Mouse (Mus musculus) inflammation-experienced regulatory T-cells, adult 6 months (primary cell): Measurements from ENCODE around the gene Tusc1. TPM values are rescaled to one million over a fixed set of nuclear protein-coding genes. Genes with fewer than 3 reads are reported as not detected.
A peak's percentile ranks its signal among the peaks of the same experiment; 100 is the strongest.

ENCODE experiments used
- ATAC-seq: one replicate; pipeline ENCODE4 v1.8.0; 2017
- polyA plus RNA-seq, 3 experiments: library from polyadenylated mRNA; unstranded; fragments of 100-300 nt; shearing (Covaris generic); gene quantifications; one replicate each; pipeline ENCODE4 v1.2.1; 2017

The Tusc1 gene
- polyA plus RNA-seq: under 1 TPM in 1 of 3 experiments, not detected in 2; 0.32 TPM

DNA sequence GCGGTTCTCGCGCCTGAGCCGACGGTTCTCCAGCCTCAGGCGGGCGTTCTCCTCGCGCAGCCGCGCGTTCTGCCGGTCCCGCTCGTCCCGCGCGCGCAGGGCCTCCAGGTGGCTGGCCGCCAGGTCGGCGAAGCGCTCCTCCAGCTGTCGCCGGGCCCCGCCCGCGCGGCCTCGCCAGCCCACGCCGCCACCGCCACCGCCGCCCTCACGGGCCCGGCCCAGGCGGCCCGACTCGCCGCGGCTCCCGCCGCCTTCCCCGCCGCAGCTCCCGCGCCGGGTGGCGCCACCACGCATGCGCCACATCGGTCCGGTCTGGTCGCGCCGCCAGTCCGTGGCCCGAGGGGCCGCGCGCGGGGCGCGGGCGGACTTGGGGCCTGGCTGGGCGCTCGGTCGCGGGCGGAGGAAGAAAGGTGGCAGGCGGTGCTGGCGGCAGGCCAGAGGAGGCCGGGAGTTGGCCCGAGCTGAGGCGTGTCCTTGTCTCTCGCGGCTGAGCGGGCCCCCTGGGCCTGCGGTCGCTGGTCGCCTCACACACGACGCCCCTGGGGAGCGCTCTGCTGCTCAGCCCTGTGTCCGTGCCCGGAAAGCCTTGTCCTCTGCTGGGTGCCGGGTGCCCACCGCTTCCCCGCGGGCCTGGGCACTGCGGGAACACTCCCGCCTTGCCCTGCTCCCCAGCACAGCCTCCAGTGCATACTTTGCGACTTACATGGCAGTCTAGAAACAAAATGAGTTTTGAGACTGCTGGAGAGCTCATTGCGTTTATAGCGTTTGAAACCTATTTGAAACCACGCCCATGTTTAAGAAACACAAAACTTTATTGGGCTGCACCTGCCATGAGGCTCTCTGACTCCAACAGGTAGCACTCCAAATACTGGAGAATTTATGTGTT is at the start of gene Tusc1:
TSS of gene Tusc1 (minus strand) at position 394 of the 886 bp plus-strand sequence.
- peak; percentile 49 for ATAC-seq

DNA sequence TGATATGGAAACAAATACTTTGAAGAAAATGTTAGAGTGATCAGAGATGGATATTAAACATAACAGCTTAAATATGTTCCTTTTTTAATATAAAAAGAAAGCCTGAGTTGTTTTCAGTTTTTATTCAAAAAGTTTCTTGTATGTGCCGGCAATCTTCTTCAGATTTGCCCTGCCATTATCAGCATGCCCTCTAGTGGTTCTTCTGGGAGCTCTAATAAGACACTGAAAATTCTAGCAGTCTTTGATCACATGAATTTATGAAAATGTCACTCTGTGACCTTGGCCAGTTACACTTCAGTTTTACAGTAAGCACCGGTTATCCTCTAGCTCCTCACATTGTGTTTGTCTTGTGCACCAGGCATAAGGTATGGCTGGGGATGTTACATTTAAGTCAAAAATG is 17.6 kb upstream of the Tusc1 start:
- ATAC-seq: no peak

DNA sequence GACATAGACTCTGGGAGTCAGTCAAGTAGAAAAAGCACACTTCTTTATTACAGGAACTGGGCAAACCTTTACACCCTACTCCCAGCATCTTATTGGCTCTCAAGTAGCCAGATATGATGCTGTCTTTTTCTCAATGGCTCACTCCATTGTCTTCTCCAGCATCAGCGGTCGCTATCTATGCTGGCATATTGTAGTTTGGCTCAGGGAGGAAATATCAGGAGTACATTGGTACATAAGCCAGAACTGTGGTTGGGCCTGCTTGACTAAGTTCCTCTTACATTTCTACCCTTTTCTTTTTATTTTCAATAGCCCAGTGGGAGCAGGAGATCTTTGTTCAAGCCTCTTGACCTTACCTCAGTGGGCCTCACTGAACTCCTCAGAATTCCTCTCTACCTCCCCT is 9.0 kb upstream of the Tusc1 start:
- no peak for ATAC-seq

DNA sequence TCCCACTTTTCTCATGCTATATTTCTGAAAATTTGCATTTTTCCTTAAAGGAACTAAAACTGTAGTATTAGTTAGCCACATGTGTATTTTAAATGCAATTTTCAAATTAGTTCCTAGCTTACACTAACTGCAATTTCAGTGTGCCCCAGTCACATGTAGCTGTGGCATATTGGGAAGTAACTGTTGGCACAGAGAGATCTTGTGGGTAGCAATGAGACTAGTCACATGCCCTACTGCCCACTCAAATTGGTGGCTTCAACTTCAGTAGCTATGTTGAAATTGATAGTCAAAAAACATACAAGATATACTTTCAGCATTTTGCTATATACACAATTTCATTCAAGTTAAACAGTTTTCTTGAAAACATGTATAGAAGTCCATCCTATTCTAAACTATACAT is 6.3 kb upstream of the Tusc1 start:
- ATAC-seq: no peak

DNA sequence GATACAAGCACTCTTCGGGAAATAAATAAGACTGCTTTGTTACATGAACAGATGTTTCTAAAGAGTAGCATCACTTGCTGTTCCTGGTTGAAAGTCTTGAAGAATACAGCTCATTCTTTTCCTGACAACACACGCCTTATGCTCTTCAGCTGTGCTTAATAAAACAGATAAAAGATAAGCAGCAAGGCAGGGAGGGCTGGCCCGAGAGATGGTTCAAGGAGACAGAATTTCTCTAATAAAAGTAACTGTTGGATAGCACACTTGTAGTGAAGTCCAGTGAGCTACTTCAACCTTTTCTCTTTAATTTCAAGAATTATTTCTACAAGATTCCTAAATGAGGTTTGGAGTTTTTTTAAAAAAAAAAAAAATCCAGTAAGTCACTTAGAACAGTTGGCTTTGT is 2.7 kb upstream of the Tusc1 start:
- ATAC-seq: no peak

DNA sequence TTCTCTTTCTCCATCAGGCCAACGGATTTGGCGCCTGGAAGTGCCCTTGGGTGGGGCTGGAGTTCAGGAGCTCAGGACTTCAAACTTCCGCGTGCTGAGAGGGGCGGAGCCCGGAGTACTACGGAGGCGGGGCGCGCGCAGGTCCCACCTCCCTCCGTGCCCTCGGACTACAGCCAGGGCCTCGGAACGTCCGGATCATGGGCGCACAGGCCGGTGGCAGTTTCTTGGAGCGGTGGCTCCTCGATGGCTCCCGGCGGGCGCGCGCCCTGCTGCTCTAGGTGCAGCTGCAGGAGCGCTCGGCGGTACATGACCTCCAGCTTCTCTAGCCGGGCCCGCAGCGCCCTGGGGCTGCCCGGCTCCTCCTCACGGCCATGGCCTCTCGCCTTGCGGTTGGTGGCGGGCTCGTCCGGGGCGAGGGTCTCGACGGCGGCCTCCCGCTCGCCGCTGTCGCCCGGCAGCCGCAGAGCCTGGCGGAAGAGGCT is 634 bp downstream of the Tusc1 start:
- ATAC-seq: peak; percentile 82

DNA sequence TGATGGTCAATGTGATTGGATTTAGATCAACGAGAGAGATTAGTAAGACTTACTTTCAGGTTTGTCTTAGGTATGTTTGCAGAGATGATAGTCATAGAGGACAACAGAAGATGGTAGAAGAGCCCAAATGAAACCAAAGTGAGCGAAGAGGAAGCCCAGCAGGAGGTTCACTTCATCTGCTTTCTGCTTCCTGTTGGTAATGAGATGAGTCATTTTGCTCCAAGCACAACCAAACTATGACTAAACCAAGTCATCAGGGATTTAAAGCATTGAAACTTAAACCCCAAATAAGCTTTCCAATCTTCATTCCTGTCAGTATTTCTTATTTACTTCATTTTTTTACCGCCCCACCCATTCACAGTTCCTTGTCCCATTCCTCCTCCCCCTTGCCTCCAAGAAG is 27.8 kb downstream of the Tusc1 start:
- ATAC-seq: no peak

DNA sequence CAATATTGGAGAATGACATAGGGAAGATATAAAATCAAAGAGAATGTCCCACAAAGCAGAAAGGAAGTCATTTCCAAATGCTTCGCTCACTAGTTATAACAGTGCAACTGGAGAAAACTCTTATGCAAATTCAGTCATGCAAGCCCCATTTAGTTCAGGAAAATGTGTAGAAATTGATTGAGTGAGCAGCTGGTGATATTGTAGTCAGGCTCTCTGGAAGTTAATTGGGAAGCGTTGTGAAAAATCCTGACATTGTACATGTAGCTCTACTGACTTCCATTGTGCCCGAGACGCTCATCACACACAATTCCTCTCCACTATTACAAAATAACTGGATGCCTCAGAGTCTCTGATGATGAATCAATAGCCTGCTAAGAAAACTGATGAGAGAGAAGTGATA is 49.2 kb downstream of the Tusc1 start:
- ATAC-seq: no peak
